ENCODE assay signal across 17 mouse cellular contexts in genomic region chr14:41025594-41026284, GRCm38 (mm10). TPM values are rescaled to one million over a fixed set of nuclear protein-coding genes. Genes with fewer than 3 reads are reported as not detected.
DNase-seq lines count a peak whose midpoint lies in the region; ATAC-seq and TF ChIP-seq lines count a peak whose summit lies in the region.
"Had no signal": no experiment of that assay in that cellular context is flagged by ENCODE, and none has a peak within 500 bp of the region (broad histone marks: within the 10 kb centered on the region; RNA-seq: fewer than 3 reads in every experiment).

No protein-coding gene starts in this region.

- no peaks in the 10 kb centered on the region for H3K36me3 ChIP-seq in G1E (replicated peaks)
- peaks cover 0 to 16% of the 10 kb centered on the region in 2 experiments; a peak in 2 of 4 replicates for H3K36me3 ChIP-seq in MEL (ENCODE audit: control insufficient read depth in 1 of 2, insufficient read depth in 2 of 2, low read length in 2 of 2)
- no peaks in the 10 kb centered on the region for H3K36me3 ChIP-seq in neural tube, embryonic 15.5 days

- TF ChIP-seq RAD21 in MEL (IDR thresholded peaks at IDR 0.05; ENCODE audit: low read depth, low read length): no peak

- H3K9ac ChIP-seq in MEL (ENCODE audit: control insufficient read depth, low read depth, low read length, poor library complexity, severe bottlenecking): no peak overlapping the region
- H3K9ac ChIP-seq in neural tube, embryonic 15.5 days (replicated peaks): no peak overlapping the region

- H3K27me3 ChIP-seq in G1E (ENCODE audit: insufficient read depth, low read length) (no peaks in the 10 kb centered on the region), MEL (ENCODE audit: control insufficient read depth in 1 of 2, insufficient read depth in 2 of 2, low read length in 2 of 2) (no peaks in the 10 kb centered on the region)
- no peaks in the 10 kb centered on the region for H3K27me3 ChIP-seq in neural tube, embryonic 15.5 days (replicated peaks)

- H3K4me2 ChIP-seq in neural tube, embryonic 15.5 days: no peak overlapping the region

- H3K4me1 ChIP-seq in G1E (ENCODE audit: insufficient read depth, low read depth, low read length): peaks cover 55% of the 10 kb centered on the region
- H3K4me1 ChIP-seq in MEL (ENCODE audit: control insufficient read depth in 1 of 2, insufficient read depth in 2 of 2, low read length in 2 of 2): peaks cover 8 to 18% of the 10 kb centered on the region in 2 experiments
- no peaks in the 10 kb centered on the region for H3K4me1 ChIP-seq in neural tube, embryonic 15.5 days

- no peak for TF ChIP-seq POLR2A in MEL (IDR thresholded peaks at IDR 0.05; ENCODE audit: control insufficient read depth in 1 of 2, insufficient read depth in 1 of 2, low read depth in 1 of 2, low read length in 2 of 2, poor library complexity in 1 of 2)

- peak; percentile 95 for ATAC-seq in G1E (ENCODE audit: extremely low read depth, insufficient number of reproducible peaks, low FRiP score, poor library complexity, severe bottlenecking)
- ATAC-seq in megakaryocyte-erythroid progenitor cell, adult 5-6 weeks (replicated peaks; ENCODE audit: low FRiP score, low TSS enrichment, poor library complexity, severe bottlenecking): peak; percentile 81
- no peak for ATAC-seq in neural tube, embryonic 15.5 days (ENCODE audit: low FRiP score)

- DNase-seq in G1E (ENCODE audit: low spot score) (peak; percentile 68), MEL (ENCODE audit: low read depth, low spot score) (peak; percentile 53), liver (peak; percentile 67)
- DNase-seq in ovary, postnatal 14 days (ENCODE audit: low spot score): no peak
- DNase-seq in adrenal gland, postnatal 10 days: no peak
- DNase-seq: cerebellum, postnatal 36 days; gastrocnemius, postnatal 36 days; kidney, postnatal 10 days; layer of hippocampus, adult 9-11 months; midbrain, embryonic 14.5 days had no signal

- H3K79me2 ChIP-seq in MEL (ENCODE audit: control insufficient read depth, insufficient read depth, low read length, poor library complexity): no peaks in the 10 kb centered on the region

- H3K4me3 ChIP-seq in G1E (ENCODE audit: low read depth, low read length): peak overlapping the region; percentile 44; the same call in 1 of the 2 replicates
- peak overlapping the region in 1 of 2 experiments; percentile 13; a peak in 1 of 4 replicates for H3K4me3 ChIP-seq in MEL (ENCODE audit: control insufficient read depth in 1 of 2, insufficient read depth in 1 of 2, low read depth in 2 of 2, low read length in 2 of 2)
- H3K4me3 ChIP-seq in neural tube, embryonic 15.5 days (replicated peaks): no peak overlapping the region

- 78% methylated on average over 7 of the region's 7 CpGs for WGBS in neural tube, embryonic 15.5 days

- no peaks in the 10 kb centered on the region for H3K9me3 ChIP-seq in G1E (replicated peaks)
- no peaks in the 10 kb centered on the region for H3K9me3 ChIP-seq in MEL (replicated peaks; ENCODE audit: insufficient read depth, low read length)
- H3K9me3 ChIP-seq in neural tube, embryonic 15.5 days (replicated peaks): no peaks in the 10 kb centered on the region

- H3K27ac ChIP-seq in MEL (ENCODE audit: control insufficient read depth, low read depth, low read length): peak overlapping the region; percentile 32; the same call in 1 of the 2 replicates
- H3K27ac ChIP-seq in neural tube, embryonic 15.5 days (replicated peaks): no peak overlapping the region
- H3K27ac ChIP-seq: macrophage had no signal

- TF ChIP-seq CTCF in G1E (IDR thresholded peaks at IDR 0.05; ENCODE audit: low read depth, low read length): no peak
- TF ChIP-seq CTCF in MEL (IDR thresholded peaks at IDR 0.05 in 2 of 3, conservative IDR thresholded peaks at IDR 0.05 in 1 of 3; ENCODE audit: control insufficient read depth in 1 of 3, insufficient read depth in 1 of 3, low read depth in 2 of 3, low read length in 3 of 3, poor library complexity in 1 of 3, severe bottlenecking in 1 of 3): no peak

- TF ChIP-seq EP300 in MEL (IDR thresholded peaks at IDR 0.05; ENCODE audit: low read depth in 1 of 2, low read length in 2 of 2): peak; percentile 84 to 86

TF ChIP-seq in MEL, 35 proteins besides CTCF, POLR2A, EP300 and RAD21 (continues in another document):
- TF ChIP-seq TAL1 (IDR thresholded peaks at IDR 0.05; ENCODE audit: low read length): peak; percentile 33; the same call in 1 of the 2 replicates
- TF ChIP-seq UBTF (IDR thresholded peaks at IDR 0.05; ENCODE audit: borderline replicate concordance, insufficient read depth, low read depth, low read length): no peak
- TF ChIP-seq NELFE (IDR thresholded peaks at IDR 0.05; ENCODE audit: low read depth, low read length): no peak
- no peak for TF ChIP-seq MXI1 (IDR thresholded peaks at IDR 0.05; ENCODE audit: low read depth, low read length)
- TF ChIP-seq GATA1 (IDR thresholded peaks at IDR 0.05; ENCODE audit: low read depth, low read length): peak; percentile 96
- peak; percentile 81 for TF ChIP-seq RCOR1 (IDR thresholded peaks at IDR 0.05; ENCODE audit: low read depth, low read length)
- no peak for TF ChIP-seq TBP (IDR thresholded peaks at IDR 0.05; ENCODE audit: low read depth, low read length)
- no peak for TF ChIP-seq HCFC1 (IDR thresholded peaks at IDR 0.05; ENCODE audit: low read depth, low read length)
- peak; percentile 69 for TF ChIP-seq USF1 (IDR thresholded peaks at IDR 0.05; ENCODE audit: low read depth, low read length)
- no peak for TF ChIP-seq ZKSCAN1 (IDR thresholded peaks at IDR 0.05; ENCODE audit: low read depth, low read length)
- no peak for TF ChIP-seq POLR2AphosphoS2 (IDR thresholded peaks at IDR 0.05; ENCODE audit: low read length)
- TF ChIP-seq SIN3A (IDR thresholded peaks at IDR 0.05; ENCODE audit: low read length): peak; percentile 37; the same call in 1 of the 2 replicates
- TF ChIP-seq NRF1 (IDR thresholded peaks at IDR 0.05; ENCODE audit: insufficient read depth, low read depth, low read length, poor library complexity, severe bottlenecking): 0 out of 2 replicates have a peak, but pooled peaks have one; percentile 9
- peak; percentile 96 for TF ChIP-seq TCF12 (IDR thresholded peaks at IDR 0.05; ENCODE audit: low read depth, low read length)
- TF ChIP-seq BHLHE40 (IDR thresholded peaks at IDR 0.05; ENCODE audit: borderline replicate concordance, low read depth, low read length): peak; percentile 60; the same call in 1 of the 2 replicates
- no peak for TF ChIP-seq CHD2 (IDR thresholded peaks at IDR 0.05; ENCODE audit: low read length)
- TF ChIP-seq GABPA (IDR thresholded peaks at IDR 0.05; ENCODE audit: low read depth, low read length): no peak
- peak; percentile 98 for TF ChIP-seq ETS1 (IDR thresholded peaks at IDR 0.05; ENCODE audit: low read depth, low read length)
- peak; percentile 54; the same call in 1 of the 2 replicates for TF ChIP-seq MAZ (IDR thresholded peaks at IDR 0.05; ENCODE audit: low read depth, low read length)
- TF ChIP-seq ZC3H11A (IDR thresholded peaks at IDR 0.05; ENCODE audit: low read depth, low read length): no peak

RNA-seq across cellular contexts. Expression of gene Fam213a, which starts 12.2 kb away (rescaled TPM):
- total RNA-seq in G1E (2014; fragmentation: Nextera tagmentation) (101 and 113 TPM in 2 replicates), G1E (2017) (57.9 and 59.7 TPM in 2 replicates), MEL (2012; rRNA removed) (19.2 and 20.3 TPM in 2 replicates)
- polyA plus RNA-seq in G1E (2012) (9.4 and 12.5 TPM in 2 replicates), MEL (2012; ENCODE audit: insufficient read depth in 1 of 2, insufficient read length in 2 of 2, low read depth in 1 of 2, low replicate concordance in 2 of 2, missing spikeins in 1 of 2) (10 to 100 TPM in 1 of 2 experiments, not detected in 1; 28.5 TPM)
- 29.9 and 70.4 TPM in 2 replicates for total RNA-seq in megakaryocyte-erythroid progenitor cell, adult 5-6 weeks (2014; fragmentation: Nextera tagmentation)
- 73.6 and 75.3 TPM in 2 replicates for total RNA-seq in megakaryocyte-erythroid progenitor cell, adult 5-6 weeks (2017)
- 100 to 1,000 TPM; 230 to 232 TPM for total RNA-seq in adrenal gland, postnatal 10 days (2021)
- 93.2 and 96.7 TPM in 2 replicates for polyA plus RNA-seq in neural tube, embryonic 15.5 days (2015; fragmentation: Nextera tagmentation; extraction: Ambion mirVana)

RNA-seq across cellular contexts. Expression of gene Dydc2, which starts 43.3 kb away (rescaled TPM):
- total RNA-seq in G1E (2014; fragmentation: Nextera tagmentation) (not detected in 2 replicates), G1E (2017) (not detected in 2 replicates), MEL (2012; rRNA removed) (not detected in 2 replicates)
- polyA plus RNA-seq in G1E (2012) (not detected in 2 replicates), MEL (2012; ENCODE audit: insufficient read depth in 1 of 2, insufficient read length in 2 of 2, low read depth in 1 of 2, low replicate concordance in 2 of 2, missing spikeins in 1 of 2) (not detected)
- not detected in 2 replicates for total RNA-seq in megakaryocyte-erythroid progenitor cell, adult 5-6 weeks (2014; fragmentation: Nextera tagmentation)
- not detected in 2 replicates for total RNA-seq in megakaryocyte-erythroid progenitor cell, adult 5-6 weeks (2017)
- not detected for total RNA-seq in adrenal gland, postnatal 10 days (2021)
- polyA plus RNA-seq in neural tube, embryonic 15.5 days (2015; fragmentation: Nextera tagmentation; extraction: Ambion mirVana): 0.32 and 0.38 TPM in 2 replicates
- total RNA-seq: gastrocnemius, postnatal 36 days; heart, postnatal 25 days had no signal
- polyA plus RNA-seq: embryonic facial prominence, embryonic 11.5 days; limb, embryonic 14.5 days; macrophage had no signal

RNA-seq across cellular contexts. Expression of gene Dydc1, which starts 47.0 kb away (rescaled TPM):
- not detected in 2 replicates for total RNA-seq in G1E (2014; fragmentation: Nextera tagmentation)
- not detected in 2 replicates for total RNA-seq in G1E (2017)
- not detected in 2 replicates for polyA plus RNA-seq in G1E (2012)
- total RNA-seq in MEL (2012; rRNA removed): not detected in 2 replicates
- not detected for polyA plus RNA-seq in MEL (2012; ENCODE audit: insufficient read depth in 1 of 2, insufficient read length in 2 of 2, low read depth in 1 of 2, low replicate concordance in 2 of 2, missing spikeins in 1 of 2)
- total RNA-seq in megakaryocyte-erythroid progenitor cell, adult 5-6 weeks (2014; fragmentation: Nextera tagmentation): not detected in 2 replicates
- total RNA-seq in megakaryocyte-erythroid progenitor cell, adult 5-6 weeks (2017): not detected in 2 replicates
- total RNA-seq in adrenal gland, postnatal 10 days (2021): not detected
- 0.18 TPM in 1 of 2 replicates, not detected in the other for polyA plus RNA-seq in neural tube, embryonic 15.5 days (2015; fragmentation: Nextera tagmentation; extraction: Ambion mirVana)
- total RNA-seq: gastrocnemius, postnatal 36 days; heart, postnatal 25 days; left cerebral cortex, postnatal 10 days had no signal
- polyA plus RNA-seq: embryonic facial prominence, embryonic 11.5 days; limb, embryonic 14.5 days; macrophage; midbrain, embryonic 14.5 days had no signal

RNA-seq across cellular contexts. Expression of gene Tspan14, which starts 59.1 kb away (rescaled TPM):
- total RNA-seq in G1E (2014; fragmentation: Nextera tagmentation): 32.3 and 36.3 TPM in 2 replicates
- 23.4 and 27.2 TPM in 2 replicates for total RNA-seq in G1E (2017)
- polyA plus RNA-seq in G1E (2012): 7.5 and 10.3 TPM in 2 replicates
- total RNA-seq in MEL (2012; rRNA removed): 16.7 and 24.8 TPM in 2 replicates
- 10 to 100 TPM in 1 of 2 experiments, not detected in 1; 29.9 TPM for polyA plus RNA-seq in MEL (2012; ENCODE audit: insufficient read depth in 1 of 2, insufficient read length in 2 of 2, low read depth in 1 of 2, low replicate concordance in 2 of 2, missing spikeins in 1 of 2)
- 8.6 and 13.3 TPM in 2 replicates for total RNA-seq in megakaryocyte-erythroid progenitor cell, adult 5-6 weeks (2014; fragmentation: Nextera tagmentation)
- 9.3 and 12.9 TPM in 2 replicates for total RNA-seq in megakaryocyte-erythroid progenitor cell, adult 5-6 weeks (2017)
- 10 to 100 TPM; 50.0 to 53.8 TPM for total RNA-seq in adrenal gland, postnatal 10 days (2021)
- polyA plus RNA-seq in neural tube, embryonic 15.5 days (2015; fragmentation: Nextera tagmentation; extraction: Ambion mirVana): 45.5 and 53.0 TPM in 2 replicates

Comparison
In these comparisons a context has a peak if more than half of its experiments do, and no peak if none do; other contexts are left out.
1. DNase-seq: peak in G1E (single experiment), MEL (single experiment) and liver (single experiment); none in ovary, postnatal 14 days (single experiment) and adrenal gland, postnatal 10 days (single experiment).